Mouse (Mus musculus): ENCODE data around the gene 1110032F04Rik. TPM values are rescaled to one million over a fixed set of nuclear protein-coding genes. Genes with fewer than 3 reads are reported as not detected.

The 1110032F04Rik gene
- polyA plus RNA-seq, 1 experiment from 2014 or later = 0.60 TPM

Other genes with a start within 250 kb of the 1110032F04Rik start
- gene Il12a, start 178.9 kb upstream of the 1110032F04Rik start, polyA plus RNA-seq (2015; fragmentation: Nextera tagmentation; extraction: Ambion mirVana) = 0.14 and 0.45 TPM in 2 replicates
- gene Ift80, start 135.0 kb downstream of the 1110032F04Rik start, polyA plus RNA-seq (2015; fragmentation: Nextera tagmentation; extraction: Ambion mirVana) = 18.8 and 21.8 TPM in 2 replicates
- 173 and 176 TPM in 2 replicates for gene Smc4, start 135.2 kb downstream of the 1110032F04Rik start, polyA plus RNA-seq (2015; fragmentation: Nextera tagmentation; extraction: Ambion mirVana)
- 124 TPM in 2 replicates for gene Trim59, start 175.2 kb downstream of the 1110032F04Rik start, polyA plus RNA-seq (2015; fragmentation: Nextera tagmentation; extraction: Ambion mirVana)

All from limb, embryonic 13.5 days (tissue).